Mouse (Mus musculus) liver, embryonic 11.5 days (tissue): ENCODE measurements at regions not wholly inside any gene's neighbourhood (a gene's known extent, or its start where the extent isn't known, plus 50 kb on each side); places are given as distances from the start of the nearest gene placed in this dataset.

Source experiments
- ATAC-seq: fragments of 200-750 bp; cut with Nextera tagmentation; replicated peaks from 2 replicates; pipeline ENCODE4 v1.8.0; 2017; ENCODE audit warnings: moderate number of reproducible peaks, mild to moderate bottlenecking, moderate TSS enrichment, moderate library complexity; ENCODE audit not compliant: low FRiP score
- DNase-seq: peaks from one replicate; pipeline ENCODE4 v3.0.0-alpha.2; 2017; ENCODE audit warnings: low spot score
- H3K27ac ChIP-seq: fragments of 300-500 bp; sonication (generic); 2 replicates; pipeline ENCODE4 v1.5.1; 2014; ENCODE audit warnings: mild to moderate bottlenecking, low read depth, low read length, control low read depth
- H3K27me3 ChIP-seq: fragments of 300-500 bp; sonication (generic); replicated peaks from 2 replicates; pipeline ENCODE4 v1.6.1; 2014; ENCODE audit warnings: low read length, mixed read lengths; ENCODE audit not compliant: control insufficient read depth, insufficient read depth
- H3K36me3 ChIP-seq: fragments of 300-500 bp; sonication (generic); 2 replicates; pipeline ENCODE4 v1.6.1; 2014; ENCODE audit warnings: mild to moderate bottlenecking, low read length, moderate library complexity, mixed read lengths; ENCODE audit not compliant: control insufficient read depth, insufficient read depth
- H3K4me1 ChIP-seq: fragments of 300-500 bp; sonication (generic); replicated peaks from 2 replicates; pipeline ENCODE4 v1.6.1; 2014; ENCODE audit warnings: low read length, mixed read lengths; ENCODE audit not compliant: control insufficient read depth, insufficient read depth
- H3K4me2 ChIP-seq: fragments of 300-500 bp; sonication (generic); 2 replicates; pipeline ENCODE4 v1.6.1; 2014; ENCODE audit warnings: mild to moderate bottlenecking, control low read depth, moderate library complexity
- H3K4me3 ChIP-seq: fragments of 300-500 bp; sonication (generic); 2 replicates; pipeline ENCODE4 v1.5.1; 2014; ENCODE audit warnings: low read depth, low read length, control low read depth
- H3K9ac ChIP-seq: fragments of 300-500 bp; sonication (generic); 2 replicates; pipeline ENCODE4 v1.6.1; 2014; ENCODE audit warnings: low read depth, low read length, control low read depth
- H3K9me3 ChIP-seq: fragments of 300-500 bp; sonication (generic); 2 replicates; pipeline ENCODE4 v1.6.1; 2016; ENCODE audit warnings: low read length, inconsistent platforms, mixed read lengths; ENCODE audit not compliant: control insufficient read depth
- WGBS: fragments of 180-500 bp; shearing (Covaris S2); extraction: QIAGEN DNeasy Blood & Tissue Kit; methylation state at CpG from one replicate; pipeline ENCODE4 v1.1.7; 2014; 5-methylcytosine and 5-hydroxymethylcytosine counted together

DNA sequence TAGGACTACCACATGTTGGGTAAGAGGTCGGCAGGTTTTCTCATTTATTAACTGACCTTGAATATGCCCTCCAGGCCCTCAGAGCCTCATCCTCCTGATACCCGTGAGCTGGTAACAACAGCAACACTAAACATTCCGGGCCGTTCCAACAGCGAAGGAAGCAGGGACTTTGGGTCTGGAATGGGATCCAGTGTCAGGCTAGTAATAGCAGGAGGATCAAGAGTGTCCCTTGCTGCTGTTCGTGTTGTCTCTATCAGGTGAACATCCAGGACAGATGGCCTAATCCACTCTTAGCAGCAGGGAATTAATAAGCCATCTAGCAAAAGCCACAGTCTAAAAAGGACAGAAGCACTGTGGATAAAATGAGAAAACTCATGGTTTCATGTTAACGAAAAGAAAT, 106.7 kb downstream of the Cpeb2 start:
- no peak for ATAC-seq
- no peak overlapping the region for H3K4me3 ChIP-seq
- H3K9me3 ChIP-seq = no peaks in the 10 kb centered on the region
- H3K4me1 ChIP-seq = no peaks in the 10 kb centered on the region
- no peaks in the 10 kb centered on the region for H3K36me3 ChIP-seq
- no peaks in the 10 kb centered on the region for H3K27me3 ChIP-seq
- H3K27ac ChIP-seq = no peak overlapping the region
- H3K9ac ChIP-seq = no peak overlapping the region
- H3K4me2 ChIP-seq = no peak overlapping the region
- WGBS = 81% methylated on average over 7 of the region's 7 CpGs
- DNase-seq = no peak

DNA sequence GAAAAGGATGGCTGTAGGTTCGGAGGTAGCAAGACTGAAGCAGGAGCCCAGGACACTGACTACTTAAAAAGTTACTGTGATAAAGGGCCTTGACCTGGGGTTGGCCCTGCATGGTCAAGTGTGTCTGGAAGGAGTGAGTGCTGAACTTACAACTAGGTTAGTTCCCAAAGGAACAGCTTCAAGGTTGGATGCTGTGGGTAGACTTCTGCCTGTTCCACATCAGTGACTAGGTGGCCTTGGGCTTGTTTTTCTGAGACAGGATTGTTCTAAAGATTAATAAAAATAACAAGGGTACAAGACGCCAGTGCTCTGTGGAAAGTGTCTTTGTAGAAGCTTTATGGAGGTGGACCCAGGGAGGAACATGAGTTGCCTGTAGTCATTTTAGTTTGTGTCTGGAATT, 108.5 kb downstream of the Cpeb2 start:
- H3K4me1 ChIP-seq = no peaks in the 10 kb centered on the region
- H3K27me3 ChIP-seq = no peaks in the 10 kb centered on the region
- no peaks in the 10 kb centered on the region for H3K36me3 ChIP-seq
- H3K4me2 ChIP-seq = no peak overlapping the region
- WGBS = 83% methylated on average over 2 of the region's 2 CpGs
- H3K9ac ChIP-seq = no peak overlapping the region
- H3K9me3 ChIP-seq = no peaks in the 10 kb centered on the region
- H3K27ac ChIP-seq = no peak overlapping the region
- no peak for DNase-seq
- H3K4me3 ChIP-seq = no peak overlapping the region
- ATAC-seq = no peak

DNA sequence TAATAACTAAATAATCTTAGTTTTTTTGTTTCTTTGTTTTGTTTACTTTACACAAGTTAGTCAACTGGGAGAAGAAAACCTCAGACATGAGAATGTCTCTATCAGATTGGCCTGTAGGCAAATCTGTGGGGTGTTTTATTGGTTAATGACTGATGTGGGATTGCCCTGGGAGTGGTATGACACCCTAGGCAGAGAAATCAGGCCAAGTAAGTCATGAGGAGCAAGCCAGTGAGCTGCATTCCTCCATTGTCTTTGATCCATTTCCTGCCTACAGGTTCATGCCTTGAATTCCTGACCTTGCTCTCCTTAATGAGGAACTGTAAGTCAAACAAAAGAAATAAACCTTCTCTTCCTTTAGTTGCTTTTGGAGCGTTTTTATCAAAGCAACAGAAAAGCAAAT, 111.5 kb downstream of the Cpeb2 start:
- no peaks in the 10 kb centered on the region for H3K4me1 ChIP-seq
- H3K4me3 ChIP-seq = no peak overlapping the region
- no peak overlapping the region for H3K9ac ChIP-seq
- 78% methylated on average over 1 of the region's 1 CpGs for WGBS
- no peaks in the 10 kb centered on the region for H3K36me3 ChIP-seq
- H3K27me3 ChIP-seq = no peaks in the 10 kb centered on the region
- ATAC-seq (no peak), DNase-seq (no peak)
- no peaks in the 10 kb centered on the region for H3K9me3 ChIP-seq
- no peak overlapping the region for H3K4me2 ChIP-seq
- H3K27ac ChIP-seq = no peak overlapping the region

DNA sequence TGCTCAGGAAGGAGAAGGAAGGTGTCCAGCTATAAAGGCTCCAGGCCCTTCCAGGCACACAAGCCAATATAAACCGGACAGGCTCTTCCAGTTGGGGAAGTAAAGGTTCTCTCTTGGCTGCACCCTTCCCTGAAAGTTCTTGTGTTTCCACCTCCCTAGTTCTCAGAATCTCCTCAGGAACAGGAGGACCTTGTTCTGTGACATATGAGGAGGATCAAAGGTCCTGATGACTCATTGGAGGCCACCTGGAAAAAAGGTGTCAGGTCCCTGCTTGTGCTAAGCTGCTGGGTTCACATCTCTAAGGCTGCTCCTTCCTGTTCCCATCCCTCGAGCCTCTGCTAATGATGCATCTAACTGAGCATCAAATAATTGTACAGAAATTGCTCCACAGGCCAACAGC, 118.0 kb downstream of the Cpeb2 start:
- H3K9ac ChIP-seq = no peak overlapping the region
- H3K4me1 ChIP-seq = peaks cover 8% of the 10 kb centered on the region
- H3K36me3 ChIP-seq = no peaks in the 10 kb centered on the region
- WGBS = 75% methylated on average over 2 of the region's 2 CpGs
- no peak for DNase-seq
- no peak overlapping the region for H3K4me3 ChIP-seq
- ATAC-seq = no peak
- no peak overlapping the region for H3K27ac ChIP-seq
- H3K9me3 ChIP-seq = no peaks in the 10 kb centered on the region
- no peak overlapping the region for H3K4me2 ChIP-seq
- no peaks in the 10 kb centered on the region for H3K27me3 ChIP-seq

DNA sequence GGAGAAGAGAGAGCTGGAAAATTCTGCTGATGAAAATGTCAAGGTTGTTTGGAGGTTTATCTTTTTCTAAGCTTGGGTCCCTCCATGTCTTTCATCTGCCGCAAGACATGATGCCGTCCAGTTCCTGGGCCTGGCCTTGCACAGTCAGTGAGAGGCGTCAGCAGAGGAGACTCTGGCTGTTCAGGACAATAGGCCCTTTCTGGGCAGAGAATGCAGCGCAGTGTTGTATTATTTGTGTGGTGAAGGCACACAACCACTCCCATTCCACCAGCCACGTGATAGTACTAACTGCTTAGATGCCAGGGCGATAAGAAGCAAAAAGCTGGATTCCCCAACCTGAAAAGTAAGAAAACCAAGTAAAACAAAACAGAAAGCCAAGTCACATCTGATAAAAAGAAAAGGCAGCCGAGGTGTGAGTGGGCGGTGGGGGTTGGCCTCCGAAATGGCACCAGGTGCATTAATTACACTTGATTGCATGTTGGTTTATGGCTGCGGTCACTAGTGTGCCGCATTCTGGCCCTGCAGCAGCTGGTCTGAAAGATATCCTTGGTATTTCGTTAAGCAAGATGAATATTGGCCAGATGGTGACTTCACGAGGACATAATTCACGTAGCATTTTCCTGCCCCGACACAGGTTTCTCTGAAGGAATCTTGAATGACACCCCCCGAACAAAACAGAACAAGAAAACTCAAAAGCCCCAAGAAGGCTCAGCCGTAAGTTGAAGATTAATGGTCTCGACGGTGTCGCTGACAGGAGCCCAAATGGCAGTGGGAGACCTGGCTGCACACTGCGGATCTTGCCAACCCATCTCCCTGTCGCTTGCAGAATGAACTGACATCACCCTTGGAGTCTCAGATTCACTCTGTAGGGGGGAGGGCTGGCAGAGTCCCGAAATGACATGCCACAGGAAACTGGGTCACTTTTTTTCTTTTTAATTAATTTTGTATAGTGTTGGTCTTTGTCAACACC, 120.3 kb downstream of the Cpeb2 start:
- H3K4me2 ChIP-seq = no peak overlapping the region
- no peaks in the 10 kb centered on the region for H3K27me3 ChIP-seq
- H3K9ac ChIP-seq = no peak overlapping the region
- WGBS = 72% methylated on average over 23 of the region's 23 CpGs
- peaks cover 8% of the 10 kb centered on the region for H3K4me1 ChIP-seq
- no peak overlapping the region for H3K27ac ChIP-seq
- ATAC-seq (no peak), DNase-seq (no peak)
- H3K4me3 ChIP-seq = no peak overlapping the region
- no peaks in the 10 kb centered on the region for H3K36me3 ChIP-seq
- no peaks in the 10 kb centered on the region for H3K9me3 ChIP-seq

DNA sequence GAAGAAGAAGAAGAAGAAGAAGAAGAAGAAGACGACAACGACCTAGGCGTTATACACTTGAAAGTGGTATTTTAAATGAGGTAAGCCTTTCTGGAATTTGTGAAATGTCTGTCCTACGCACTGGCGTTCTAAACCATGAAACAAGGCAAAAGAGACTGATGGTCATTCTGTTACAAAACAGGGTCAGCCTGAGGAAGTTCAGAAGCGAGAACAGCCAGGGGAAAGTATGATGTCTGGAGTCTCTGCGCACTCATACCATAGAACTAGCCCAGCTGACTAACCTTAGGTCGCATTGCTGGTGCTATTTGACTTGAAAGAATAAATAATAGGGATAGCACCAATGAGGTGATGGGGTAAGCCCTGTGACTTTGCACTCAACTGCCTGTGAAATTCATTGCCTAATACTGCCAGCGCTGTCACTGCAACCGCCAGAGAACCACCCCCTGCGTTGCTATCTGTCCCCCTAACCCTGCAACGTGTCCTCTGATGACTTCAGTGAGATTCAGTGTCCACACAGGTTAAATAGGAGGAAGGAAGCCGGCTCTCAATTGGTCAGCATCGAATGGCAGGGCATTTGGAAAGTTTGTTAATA, 121.5 kb downstream of the Cpeb2 start:
- peak; percentile 34 for DNase-seq
- peaks cover 8% of the 10 kb centered on the region for H3K4me1 ChIP-seq
- peak overlapping the region; percentile 53; the same call in 1 of the 2 replicates for H3K27ac ChIP-seq
- peak; percentile 42 for ATAC-seq
- peak overlapping the region; percentile 80 for H3K4me2 ChIP-seq
- H3K36me3 ChIP-seq = no peaks in the 10 kb centered on the region
- H3K9ac ChIP-seq = peak overlapping the region; percentile 62
- H3K9me3 ChIP-seq = no peaks in the 10 kb centered on the region
- H3K27me3 ChIP-seq = no peaks in the 10 kb centered on the region
- 37% methylated on average over 14 of the region's 14 CpGs for WGBS
- H3K4me3 ChIP-seq = peak overlapping the region; percentile 50

DNA sequence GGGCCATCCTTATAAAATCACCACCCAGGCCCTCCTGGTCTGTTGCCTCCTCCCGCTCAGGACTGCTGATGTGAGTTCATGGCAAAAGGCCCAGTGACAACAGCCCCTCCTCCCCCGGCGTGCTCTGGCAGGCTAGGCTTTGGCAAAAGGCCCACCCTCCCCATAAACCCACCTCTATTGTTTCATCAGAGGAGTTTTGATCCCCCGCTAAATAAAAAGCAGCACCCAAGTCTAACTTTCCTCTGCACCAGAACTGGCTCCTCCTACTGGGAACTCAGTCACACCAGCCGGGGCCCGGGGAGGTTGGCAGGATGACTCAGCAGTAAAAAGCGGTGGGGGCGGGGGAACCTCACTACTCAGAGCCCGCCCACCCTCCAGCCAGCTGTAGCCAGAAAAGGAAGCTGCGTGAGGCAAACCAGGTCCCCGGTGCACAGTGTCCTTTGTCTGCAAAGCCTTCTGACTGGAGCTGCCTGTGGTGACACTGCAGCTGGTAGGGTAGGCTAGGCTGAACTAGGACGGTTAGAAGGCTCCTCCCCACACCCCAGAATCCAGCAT, 122.1 kb downstream of the Cpeb2 start:
- H3K27me3 ChIP-seq = no peaks in the 10 kb centered on the region
- under 1% methylated on average over 12 of the region's 12 CpGs for WGBS
- peak overlapping the region; percentile 62 for H3K9ac ChIP-seq
- peak; percentile 89 for DNase-seq
- H3K9me3 ChIP-seq = no peaks in the 10 kb centered on the region
- peak overlapping the region; percentile 50 for H3K4me3 ChIP-seq
- H3K36me3 ChIP-seq = no peaks in the 10 kb centered on the region
- H3K27ac ChIP-seq = peak overlapping the region; percentile 53
- ATAC-seq = peak; percentile 96
- peaks cover 8% of the 10 kb centered on the region for H3K4me1 ChIP-seq
- H3K4me2 ChIP-seq = peak overlapping the region; percentile 80

DNA sequence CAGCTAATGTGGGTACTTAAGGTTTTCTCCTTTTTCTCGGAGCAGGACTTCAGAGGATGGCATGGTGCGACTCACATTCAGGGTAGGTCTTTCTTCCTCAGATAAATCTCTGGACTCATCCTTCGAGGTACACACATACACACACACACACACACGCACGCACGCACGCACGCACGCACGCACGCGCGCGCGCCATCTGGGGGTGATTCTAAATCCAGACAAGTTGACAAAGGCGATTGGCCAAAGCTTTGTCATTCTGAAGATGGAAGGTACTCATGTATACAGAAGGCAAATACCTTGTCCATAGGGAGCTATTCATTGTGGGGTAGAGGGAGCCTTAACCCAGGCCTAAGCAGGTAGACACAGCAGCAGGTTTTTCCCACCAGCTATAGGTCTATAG, 122.9 kb downstream of the Cpeb2 start:
- no peaks in the 10 kb centered on the region for H3K9me3 ChIP-seq
- no peaks in the 10 kb centered on the region for H3K36me3 ChIP-seq
- peaks cover 8% of the 10 kb centered on the region for H3K4me1 ChIP-seq
- no peak overlapping the region for H3K27ac ChIP-seq
- peak overlapping the region; percentile 80 for H3K4me2 ChIP-seq
- 83% methylated on average over 16 of the region's 16 CpGs for WGBS
- DNase-seq = no peak
- H3K27me3 ChIP-seq = no peaks in the 10 kb centered on the region
- H3K4me3 ChIP-seq = no peak overlapping the region; the same call in 1 of the 2 replicates
- no peak overlapping the region; the same call in 1 of the 2 replicates for H3K9ac ChIP-seq
- no peak for ATAC-seq
